Mouse (Mus musculus) intestine, embryonic 15.5 days (tissue): Measurements from ENCODE around the gene Col6a2. TPM values are rescaled to one million over a fixed set of nuclear protein-coding genes. Genes with fewer than 3 reads are reported as not detected.

Experiments used
- ATAC-seq: fragments of 200-750 bp; cut with Nextera tagmentation; 2 replicates; pipeline ENCODE4 v1.8.0; 2017; ENCODE audit warnings: moderate TSS enrichment, moderate library complexity
- H3K27ac ChIP-seq: fragments of 300-500 bp; sonication (generic); 2 replicates; pipeline ENCODE4 v1.5.1; 2015; ENCODE audit warnings: mild to moderate bottlenecking, inconsistent platforms
- H3K27me3 ChIP-seq: fragments of 300-500 bp; sonication (generic); replicated peaks from 2 replicates; pipeline ENCODE4 v1.6.1; 2015; ENCODE audit warnings: inconsistent platforms
- H3K36me3 ChIP-seq: fragments of 300-500 bp; sonication (generic); 2 replicates; pipeline ENCODE4 v1.6.1; 2015; ENCODE audit warnings: inconsistent platforms
- H3K4me1 ChIP-seq: fragments of 300-500 bp; sonication (generic); replicated peaks from 2 replicates; pipeline ENCODE4 v1.6.1; 2015; ENCODE audit warnings: inconsistent platforms
- H3K4me2 ChIP-seq: fragments of 300-500 bp; sonication (generic); replicated peaks from 2 replicates; pipeline ENCODE4 v1.6.1; 2015; ENCODE audit warnings: mild to moderate bottlenecking, inconsistent platforms
- H3K4me3 ChIP-seq: fragments of 300-500 bp; sonication (generic); replicated peaks from 2 replicates; pipeline ENCODE4 v1.5.1; 2015; ENCODE audit warnings: inconsistent platforms
- H3K9ac ChIP-seq: fragments of 300-500 bp; sonication (generic); 2 replicates; pipeline ENCODE4 v1.6.1; 2015; ENCODE audit warnings: inconsistent platforms
- H3K9me3 ChIP-seq: fragments of 300-500 bp; sonication (generic); 2 replicates; pipeline ENCODE4 v1.6.1; 2016; ENCODE audit warnings: inconsistent platforms
- WGBS: fragments of 180-500 bp; shearing (Covaris S2); methylation state at CpG from one replicate; pipeline ENCODE4 v1.1.7; 2015; 5-methylcytosine and 5-hydroxymethylcytosine counted together
- polyA plus RNA-seq: library from polyadenylated mRNA; unstranded; fragments of >200 nt; fragmentation: Nextera tagmentation; extraction: Ambion mirVana; gene quantifications from 2 replicates; pipeline ENCODE4 v1.2.1, GENCODE M21; 2015

Gene Col6a2
- polyA plus RNA-seq, 1 experiment from 2014 or later = 282 TPM

- Histone ChIP-seq H3K4me2 (no peak within 1 kb of the TSS), H3K27ac (no peak within 1 kb of the TSS), H3K27me3 (no peaks in the 10 kb centered on the region), H3K36me3 (no peaks in the 10 kb centered on the region), H3K4me1 (no peaks in the 10 kb centered on the region), H3K4me3 (no peak within 1 kb of the TSS), H3K9me3 (no peaks in the 10 kb centered on the region), H3K9ac (no peak within 1 kb of the TSS)
- 55% methylated on average over 3 of the region's 3 CpGs for WGBS
- no peak for ATAC-seq
Observed at GRCm38 (mm10) chr10:76575374-76575773, 48.1 kb downstream of the Col6a2 start, which contains the start of gene Ftcd. Ftcd (plus strand) TSS chr10:76575648.

- no peak overlapping the region for H3K4me3 ChIP-seq
- H3K4me2 ChIP-seq = no peak overlapping the region
- no peaks in the 10 kb centered on the region for H3K36me3 ChIP-seq
- H3K27me3 ChIP-seq = no peaks in the 10 kb centered on the region
- no peaks in the 10 kb centered on the region for H3K4me1 ChIP-seq
- H3K9me3 ChIP-seq = no peaks in the 10 kb centered on the region
- WGBS = 80% methylated on average over 3 of the region's 3 CpGs
- H3K27ac ChIP-seq = no peak overlapping the region
- H3K9ac ChIP-seq = no peak overlapping the region
- ATAC-seq = no peak
Observed at GRCm38 (mm10) chr10:76572151-76572550, 51.3 kb downstream of the Col6a2 start.

- WGBS = 65% methylated on average over 2 of the region's 2 CpGs
- no peak overlapping the region for H3K4me2 ChIP-seq
- H3K27ac ChIP-seq = no peak overlapping the region
- ATAC-seq = no peak
- no peaks in the 10 kb centered on the region for H3K9me3 ChIP-seq
- no peaks in the 10 kb centered on the region for H3K36me3 ChIP-seq
- no peak overlapping the region for H3K4me3 ChIP-seq
- no peak overlapping the region for H3K9ac ChIP-seq
- H3K4me1 ChIP-seq = no peaks in the 10 kb centered on the region
- H3K27me3 ChIP-seq = no peaks in the 10 kb centered on the region
Observed at GRCm38 (mm10) chr10:76571070-76571469, 52.4 kb downstream of the Col6a2 start.

- Histone ChIP-seq H3K9me3 (no peaks in the 10 kb centered on the region), H3K4me3 (no peak overlapping the region), H3K27me3 (no peaks in the 10 kb centered on the region), H3K27ac (no peak overlapping the region), H3K36me3 (no peaks in the 10 kb centered on the region), H3K9ac (no peak overlapping the region), H3K4me2 (no peak overlapping the region), H3K4me1 (no peaks in the 10 kb centered on the region)
- 88% methylated on average over 22 of the region's 22 CpGs for WGBS
- no peak for ATAC-seq
Observed at GRCm38 (mm10) chr10:76569996-76570685, 53.3 kb downstream of the Col6a2 start.

- no peak within 1 kb of the TSS for H3K27ac ChIP-seq
- no peak within 1 kb of the TSS for H3K9ac ChIP-seq
- no peaks in the 10 kb centered on the region for H3K27me3 ChIP-seq
- WGBS = 84% methylated on average over 10 of the region's 10 CpGs
- no peak within 1 kb of the TSS for H3K4me3 ChIP-seq
- H3K4me1 ChIP-seq = no peaks in the 10 kb centered on the region
- no peaks in the 10 kb centered on the region for H3K36me3 ChIP-seq
- no peak for ATAC-seq
- no peak within 1 kb of the TSS for H3K4me2 ChIP-seq
- no peaks in the 10 kb centered on the region for H3K9me3 ChIP-seq
Observed at GRCm38 (mm10) chr10:76561972-76562371, 61.5 kb downstream of the Col6a2 start, which contains the start of gene Spatc1l. Spatc1l (plus strand) TSS chr10:76562272.

GRCm38 (mm10) chr10:76554061-76554460 lies 69.4 kb downstream of the Col6a2 start:
- H3K4me3 ChIP-seq = no peak overlapping the region
- H3K4me1 ChIP-seq = no peaks in the 10 kb centered on the region
- ATAC-seq = no peak
- H3K27me3 ChIP-seq = no peaks in the 10 kb centered on the region
- peaks cover 45% of the 10 kb centered on the region for H3K36me3 ChIP-seq
- H3K27ac ChIP-seq = no peak overlapping the region
- H3K4me2 ChIP-seq = no peak overlapping the region
- no peaks in the 10 kb centered on the region for H3K9me3 ChIP-seq
- 87% methylated on average over 5 of the region's 5 CpGs for WGBS
- no peak overlapping the region for H3K9ac ChIP-seq

GRCm38 (mm10) chr10:76551556-76551955 lies 71.9 kb downstream of the Col6a2 start:
- 77% methylated on average over 3 of the region's 3 CpGs for WGBS
- no peaks in the 10 kb centered on the region for H3K4me1 ChIP-seq
- peaks cover 58% of the 10 kb centered on the region for H3K36me3 ChIP-seq
- no peak for ATAC-seq
- H3K4me2 ChIP-seq = no peak overlapping the region
- H3K9me3 ChIP-seq = no peaks in the 10 kb centered on the region
- no peaks in the 10 kb centered on the region for H3K27me3 ChIP-seq
- no peak overlapping the region for H3K9ac ChIP-seq
- no peak overlapping the region for H3K27ac ChIP-seq
- no peak overlapping the region for H3K4me3 ChIP-seq

- no peak overlapping the region for H3K4me2 ChIP-seq
- no peaks in the 10 kb centered on the region for H3K9me3 ChIP-seq
- H3K4me1 ChIP-seq = no peaks in the 10 kb centered on the region
- no peak overlapping the region for H3K27ac ChIP-seq
- peaks cover 64% of the 10 kb centered on the region for H3K36me3 ChIP-seq
- no peaks in the 10 kb centered on the region for H3K27me3 ChIP-seq
- no peak overlapping the region for H3K4me3 ChIP-seq
- ATAC-seq = no peak
- WGBS = 92% methylated on average over 5 of the region's 5 CpGs
- H3K9ac ChIP-seq = no peak overlapping the region
Observed at GRCm38 (mm10) chr10:76550458-76550857, 73.0 kb downstream of the Col6a2 start.

- Histone ChIP-seq H3K27ac (no peak overlapping the region), H3K9me3 (no peaks in the 10 kb centered on the region), H3K9ac (no peak overlapping the region), H3K36me3 (peaks cover 72% of the 10 kb centered on the region), H3K4me3 (no peak overlapping the region), H3K27me3 (no peaks in the 10 kb centered on the region), H3K4me1 (no peaks in the 10 kb centered on the region), H3K4me2 (no peak overlapping the region)
- 85% methylated on average over 8 of the region's 8 CpGs for WGBS
- ATAC-seq = peak; percentile 40; the same call in 1 of the 2 replicates
Observed at GRCm38 (mm10) chr10:76548218-76548617, 75.2 kb downstream of the Col6a2 start.

- H3K27me3 ChIP-seq = no peaks in the 10 kb centered on the region
- H3K27ac ChIP-seq = no peak overlapping the region
- H3K36me3 ChIP-seq = peaks cover 68% of the 10 kb centered on the region
- H3K9me3 ChIP-seq = no peaks in the 10 kb centered on the region
- H3K4me3 ChIP-seq = no peak overlapping the region
- no peaks in the 10 kb centered on the region for H3K4me1 ChIP-seq
- no peak overlapping the region for H3K4me2 ChIP-seq
- WGBS = 92% methylated on average over 8 of the region's 8 CpGs
- no peak overlapping the region for H3K9ac ChIP-seq
- ATAC-seq = no peak
Observed at GRCm38 (mm10) chr10:76546566-76546965, 76.9 kb downstream of the Col6a2 start.

Other genes starting within 250 kb of the Col6a2 start
- gene AC141477.1, start 183.2 kb downstream of the Col6a2 start, polyA plus RNA-seq = 2.0 TPM in 1 of 2 replicates, not detected in the other
- gene Pcnt, start 180.8 kb downstream of the Col6a2 start, polyA plus RNA-seq = 11.2 and 11.7 TPM in 2 replicates
- not detected in 2 replicates for gene 2610028H24Rik, start 174.5 kb downstream of the Col6a2 start, polyA plus RNA-seq
- gene Mcm3ap, start 154.7 kb downstream of the Col6a2 start, polyA plus RNA-seq = 37.3 and 42.1 TPM in 2 replicates
- gene Ybey, start 154.5 kb downstream of the Col6a2 start, polyA plus RNA-seq = 5.3 and 5.5 TPM in 2 replicates
- 60.2 and 67.2 TPM in 2 replicates for gene Lss, start 92.0 kb downstream of the Col6a2 start, polyA plus RNA-seq
- not detected in 2 replicates for gene Spatc1l, start 61.4 kb downstream of the Col6a2 start, polyA plus RNA-seq
- 0.64 and 1.3 TPM in 2 replicates for gene Ftcd, start 48.0 kb downstream of the Col6a2 start, polyA plus RNA-seq
- 317 and 323 TPM in 2 replicates for gene Col6a1, start 102.5 kb upstream of the Col6a2 start, polyA plus RNA-seq